Mouse (Mus musculus) lung, embryonic 14.5 days (tissue): ENCODE data around the gene Ltv1. TPM values are rescaled to one million over a fixed set of nuclear protein-coding genes. Genes with fewer than 3 reads are reported as not detected.

ENCODE experiments used
- ATAC-seq: fragments of 200-750 bp; cut with Nextera tagmentation; 2 replicates; pipeline ENCODE4 v1.8.0; 2017; ENCODE audit warnings: mild to moderate bottlenecking, moderate TSS enrichment, moderate library complexity; ENCODE audit not compliant: insufficient read depth
- DNase-seq: peaks from one replicate; pipeline ENCODE4 v3.0.0-alpha.2; 2015
- H3K27ac ChIP-seq: fragments of 300-500 bp; sonication (generic); 2 replicates; pipeline ENCODE4 v1.5.1; 2014; ENCODE audit warnings: low read depth, mild to moderate bottlenecking, moderate library complexity
- H3K27me3 ChIP-seq: fragments of 300-500 bp; sonication (generic); 2 replicates; pipeline ENCODE4 v1.6.1; 2014; ENCODE audit warnings: low read length, control low read depth; ENCODE audit not compliant: insufficient read depth
- H3K36me3 ChIP-seq: fragments of 300-500 bp; sonication (generic); 2 replicates; pipeline ENCODE4 v1.6.1; 2014; ENCODE audit warnings: control low read depth; ENCODE audit not compliant: insufficient read depth
- H3K4me1 ChIP-seq: fragments of 300-500 bp; sonication (generic); 2 replicates; pipeline ENCODE4 v1.6.1; 2014; ENCODE audit warnings: antibody characterized with exemption, control low read depth; ENCODE audit not compliant: insufficient read depth
- H3K4me2 ChIP-seq: fragments of 300-500 bp; sonication (generic); 2 replicates; pipeline ENCODE4 v1.6.1; 2014; ENCODE audit warnings: mild to moderate bottlenecking
- H3K4me3 ChIP-seq: fragments of 300-500 bp; sonication (generic); 2 replicates; pipeline ENCODE4 v1.5.1; 2014; ENCODE audit warnings: low read depth, low read length
- H3K9ac ChIP-seq: fragments of 300-500 bp; sonication (generic); 2 replicates; pipeline ENCODE4 v1.6.1; 2014
- H3K9me3 ChIP-seq: fragments of 300-500 bp; sonication (generic); 2 replicates; pipeline ENCODE4 v1.6.1; 2016; ENCODE audit warnings: low read depth, low read length, control low read depth
- CTCF ChIP-seq: IDR thresholded peaks from 2 replicates; pipeline ENCODE4 v1.5.1; 2016; ENCODE audit warnings: antibody characterized with exemption, low read depth
- WGBS: fragments of 180-500 bp; shearing (Covaris S2); extraction: QIAGEN DNeasy Blood & Tissue Kit; methylation state at CpG from one replicate; pipeline ENCODE4 v1.1.7; 2014; 5-methylcytosine and 5-hydroxymethylcytosine counted together
- polyA plus RNA-seq: library from polyadenylated mRNA; unstranded; fragments of >200 nt; fragmentation: Nextera tagmentation; extraction: Ambion mirVana; gene quantifications from 2 replicates; pipeline ENCODE4 v1.2.1, GENCODE M21; 2014

Gene Ltv1
- polyA plus RNA-seq, 1 experiment from 2014 or later, result 83.8 TPM

DNA sequence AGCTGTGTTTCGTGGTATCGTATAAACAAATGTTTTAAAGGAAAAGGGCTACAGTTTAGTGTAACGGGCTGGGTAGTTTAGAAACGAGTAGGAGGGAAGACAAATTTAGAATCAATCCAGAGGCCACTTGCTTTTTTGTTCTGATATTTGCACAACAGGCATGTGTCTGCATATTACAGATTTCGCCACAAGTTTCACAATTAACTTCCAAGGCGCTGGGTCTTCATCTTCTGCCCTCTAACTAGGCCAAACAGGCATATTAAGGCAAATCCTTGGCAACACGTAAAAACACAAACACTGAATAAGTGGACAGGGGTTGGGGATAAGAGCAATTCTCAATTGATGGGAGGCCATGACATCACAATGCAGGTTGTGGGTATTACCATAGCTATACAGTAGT, 17.1 kb downstream of the Ltv1 start:
- Histone ChIP-seq H3K4me2 (no peak overlapping the region), H3K9ac (no peak overlapping the region), H3K36me3 (peaks cover 40% of the 10 kb centered on the region), H3K27me3 (no peaks in the 10 kb centered on the region), H3K4me3 (no peak overlapping the region), H3K4me1 (peaks cover 10% of the 10 kb centered on the region), H3K9me3 (no peaks in the 10 kb centered on the region), H3K27ac (no peak overlapping the region)
- no peak for TF ChIP-seq CTCF
- WGBS, result 74% methylated on average over 7 of the region's 7 CpGs
- no peak for ATAC-seq
- DNase-seq, result no peak

DNA sequence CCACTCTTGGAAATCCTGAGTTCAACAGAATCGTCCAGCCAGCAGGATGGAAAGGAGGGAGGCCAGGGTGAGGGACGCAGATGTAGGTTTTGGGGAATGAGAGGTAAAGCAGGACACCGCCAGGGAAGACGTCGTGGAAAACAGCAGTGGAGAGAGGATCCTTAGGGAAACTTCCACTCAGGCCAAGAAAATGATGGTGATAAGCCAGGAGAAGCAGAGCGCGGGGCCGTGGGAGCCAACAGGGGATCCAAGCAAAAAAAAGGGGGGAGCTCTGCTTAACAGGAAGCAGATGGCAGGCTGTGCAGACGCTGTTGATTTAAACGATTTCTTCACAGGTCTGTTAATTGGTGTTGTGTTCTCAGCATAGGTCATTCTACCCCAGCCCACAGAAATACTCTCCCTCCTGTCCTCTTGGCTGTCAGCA, 20.2 kb downstream of the Ltv1 start:
- H3K27ac ChIP-seq, result peak overlapping the region; percentile 10; the same call in 1 of the 2 replicates
- no peaks in the 10 kb centered on the region for H3K27me3 ChIP-seq
- TF ChIP-seq CTCF, result no peak
- peak; percentile 45 for DNase-seq
- no peak overlapping the region for H3K4me3 ChIP-seq
- peaks cover 13% of the 10 kb centered on the region for H3K4me1 ChIP-seq
- no peaks in the 10 kb centered on the region for H3K9me3 ChIP-seq
- ATAC-seq, result no peak
- WGBS, result 38% methylated on average over 10 of the region's 10 CpGs
- peaks cover 12% of the 10 kb centered on the region for H3K36me3 ChIP-seq
- H3K4me2 ChIP-seq, result no peak overlapping the region
- H3K9ac ChIP-seq, result no peak overlapping the region

GRCm38 (mm10) chr10:13171461-13171860, 21.5 kb downstream of the Ltv1 start:
- Histone ChIP-seq H3K9me3 (no peaks in the 10 kb centered on the region), H3K4me1 (peaks cover 13% of the 10 kb centered on the region), H3K27ac (peak overlapping the region; percentile 61), H3K9ac (no peak overlapping the region), H3K4me3 (no peak overlapping the region), H3K36me3 (no peaks in the 10 kb centered on the region; the same call in 1 of the 2 replicates), H3K4me2 (no peak overlapping the region), H3K27me3 (no peaks in the 10 kb centered on the region)
- ATAC-seq, result peak; percentile 74
- TF ChIP-seq CTCF, result no peak
- WGBS, result 22% methylated on average over 2 of the region's 2 CpGs
- peak; percentile 73 for DNase-seq

- Histone ChIP-seq H3K9me3 (no peaks in the 10 kb centered on the region), H3K4me1 (peaks cover 13% of the 10 kb centered on the region), H3K9ac (no peak overlapping the region), H3K4me3 (no peak overlapping the region), H3K27me3 (no peaks in the 10 kb centered on the region), H3K27ac (peak overlapping the region; percentile 64), H3K4me2 (no peak overlapping the region), H3K36me3 (no peaks in the 10 kb centered on the region; the same call in 1 of the 2 replicates)
- peak; percentile 17; the same call in 1 of the 2 replicates for TF ChIP-seq CTCF
- 23% methylated on average over 12 of the region's 12 CpGs for WGBS
- ATAC-seq (peak; percentile 88), DNase-seq (peak; percentile 89)
Observed at GRCm38 (mm10) chr10:13170739-13171448, 22.1 kb downstream of the Ltv1 start.

DNA sequence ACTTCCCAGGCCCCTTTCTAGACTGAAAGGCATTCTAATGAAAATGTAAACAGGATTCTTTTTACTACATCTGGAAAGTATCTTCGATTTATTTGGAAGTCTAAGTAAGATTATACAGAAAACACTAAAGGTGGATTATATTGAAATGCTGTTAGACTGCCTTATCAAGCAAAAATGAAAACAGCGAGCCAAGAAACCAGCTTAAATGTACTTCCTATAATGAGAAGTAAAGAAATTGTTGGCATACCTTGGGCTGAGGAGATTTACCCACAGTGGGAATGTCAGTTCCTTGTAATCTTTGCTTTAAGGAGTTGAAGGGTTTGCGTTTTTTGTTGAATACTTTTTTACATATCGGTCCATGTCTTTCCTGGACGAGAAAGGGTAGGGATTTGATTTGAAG, 24.5 kb downstream of the Ltv1 start:
- TF ChIP-seq CTCF, result no peak
- DNase-seq (peak; percentile 42), ATAC-seq (no peak)
- Histone ChIP-seq H3K4me3 (no peak overlapping the region), H3K27me3 (no peaks in the 10 kb centered on the region), H3K4me1 (peaks cover 13% of the 10 kb centered on the region), H3K36me3 (no peaks in the 10 kb centered on the region), H3K27ac (0 out of 2 replicates have a peak overlapping the region, but pooled peaks have one; percentile 14), H3K9ac (no peak overlapping the region), H3K9me3 (no peaks in the 10 kb centered on the region), H3K4me2 (no peak overlapping the region)
- WGBS, result 51% methylated on average over 5 of the region's 5 CpGs

GRCm38 (mm10) chr10:13162031-13162430, 30.9 kb downstream of the Ltv1 start:
- no peaks in the 10 kb centered on the region for H3K27me3 ChIP-seq
- H3K4me3 ChIP-seq, result no peak overlapping the region
- H3K27ac ChIP-seq, result no peak overlapping the region
- H3K4me2 ChIP-seq, result no peak overlapping the region
- 63% methylated on average over 4 of the region's 4 CpGs for WGBS
- H3K36me3 ChIP-seq, result no peaks in the 10 kb centered on the region
- H3K9ac ChIP-seq, result no peak overlapping the region
- no peaks in the 10 kb centered on the region for H3K4me1 ChIP-seq
- no peak for TF ChIP-seq CTCF
- H3K9me3 ChIP-seq, result no peaks in the 10 kb centered on the region; the same call in 1 of the 2 replicates
- no peak for ATAC-seq
- no peak for DNase-seq

DNA sequence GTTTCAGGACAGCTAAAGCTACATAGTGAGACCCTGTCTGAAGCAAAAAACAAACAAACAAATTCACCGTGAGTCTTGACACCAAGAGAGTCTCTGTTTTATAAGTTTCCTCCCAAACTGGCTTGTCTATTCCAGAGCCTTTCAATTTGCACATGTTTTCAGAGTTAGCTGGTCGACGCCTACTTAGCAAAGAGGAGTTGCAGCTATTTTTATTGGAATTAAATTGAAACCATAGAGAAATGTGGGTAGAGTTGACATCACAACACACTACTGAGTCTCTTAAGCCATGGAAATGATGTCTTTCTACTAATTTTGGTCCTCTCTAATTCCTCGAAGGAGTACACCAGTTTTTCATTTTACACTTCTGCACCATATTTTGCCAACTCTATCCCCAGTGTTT, 32.1 kb downstream of the Ltv1 start:
- no peaks in the 10 kb centered on the region; the same call in 1 of the 2 replicates for H3K9me3 ChIP-seq
- no peaks in the 10 kb centered on the region for H3K36me3 ChIP-seq
- H3K9ac ChIP-seq, result no peak overlapping the region
- no peaks in the 10 kb centered on the region for H3K4me1 ChIP-seq
- no peak overlapping the region for H3K4me2 ChIP-seq
- no peaks in the 10 kb centered on the region for H3K27me3 ChIP-seq
- DNase-seq, result no peak
- no peak overlapping the region for H3K4me3 ChIP-seq
- H3K27ac ChIP-seq, result no peak overlapping the region
- no peak for TF ChIP-seq CTCF
- no peak for ATAC-seq
- 91% methylated on average over 4 of the region's 4 CpGs for WGBS
